Mouse (Mus musculus): Measurements from ENCODE around the gene Ttll4. TPM values are rescaled to one million over a fixed set of nuclear protein-coding genes. Genes with fewer than 3 reads are reported as not detected.

The Ttll4 gene
- polyA plus RNA-seq, 1 experiment from 2014 or later, result 5.3 TPM

Other genes starting within 250 kb of the Ttll4 start
- 39.7 and 47.0 TPM in 2 replicates for gene Cnot9, start 155.7 kb upstream of the Ttll4 start, polyA plus RNA-seq (2015; fragmentation: Nextera tagmentation; extraction: Ambion mirVana)
- gene Plcd4, start 118.9 kb upstream of the Ttll4 start, polyA plus RNA-seq (2015; fragmentation: Nextera tagmentation; extraction: Ambion mirVana), result 6.8 and 9.3 TPM in 2 replicates
- 20.7 and 24.4 TPM in 2 replicates for gene Usp37, start 117.5 kb upstream of the Ttll4 start, polyA plus RNA-seq (2015; fragmentation: Nextera tagmentation; extraction: Ambion mirVana)
- 6.8 and 8.5 TPM in 2 replicates for gene Zfp142, start 73.5 kb upstream of the Ttll4 start, polyA plus RNA-seq (2015; fragmentation: Nextera tagmentation; extraction: Ambion mirVana)
- gene Bcs1l, start 73.5 kb upstream of the Ttll4 start, polyA plus RNA-seq (2015; fragmentation: Nextera tagmentation; extraction: Ambion mirVana), result 23.0 and 23.7 TPM in 2 replicates
- 46.8 and 48.5 TPM in 2 replicates for gene Rnf25, start 60.3 kb upstream of the Ttll4 start, polyA plus RNA-seq (2015; fragmentation: Nextera tagmentation; extraction: Ambion mirVana)
- 17.6 and 17.7 TPM in 2 replicates for gene Stk36, start 60.3 kb upstream of the Ttll4 start, polyA plus RNA-seq (2015; fragmentation: Nextera tagmentation; extraction: Ambion mirVana)
- 2.4 and 3.5 TPM in 2 replicates for gene Cyp27a1, start 51.8 kb downstream of the Ttll4 start, polyA plus RNA-seq (2015; fragmentation: Nextera tagmentation; extraction: Ambion mirVana)
- 0.13 and 0.36 TPM in 2 replicates for gene Prkag3, start 87.5 kb downstream of the Ttll4 start, polyA plus RNA-seq (2015; fragmentation: Nextera tagmentation; extraction: Ambion mirVana)
- gene Wnt6, start 110.1 kb downstream of the Ttll4 start, polyA plus RNA-seq (2015; fragmentation: Nextera tagmentation; extraction: Ambion mirVana), result 4.9 and 6.1 TPM in 2 replicates
- gene Wnt10a, start 129.8 kb downstream of the Ttll4 start, polyA plus RNA-seq (2015; fragmentation: Nextera tagmentation; extraction: Ambion mirVana), result 0.40 TPM in 2 replicates
- gene Cdk5r2, start 193.2 kb downstream of the Ttll4 start, polyA plus RNA-seq (2015; fragmentation: Nextera tagmentation; extraction: Ambion mirVana), result 8.4 and 9.4 TPM in 2 replicates
- gene Fev, start 223.7 kb downstream of the Ttll4 start, polyA plus RNA-seq (2015; fragmentation: Nextera tagmentation; extraction: Ambion mirVana), result 2.9 and 3.3 TPM in 2 replicates
- 1.4 and 2.1 TPM in 2 replicates for gene Cryba2, start 231.4 kb downstream of the Ttll4 start, polyA plus RNA-seq (2015; fragmentation: Nextera tagmentation; extraction: Ambion mirVana)

Measured in hindbrain, embryonic 16.5 days (tissue).